Mouse (Mus musculus) limb, embryonic 11.5 days (tissue): ENCODE data around the gene Hdac4. TPM values are rescaled to one million over a fixed set of nuclear protein-coding genes. Genes with fewer than 3 reads are reported as not detected.
A peak's percentile ranks its signal among the peaks of the same experiment; 100 is the strongest.

Experiments used
- ATAC-seq: fragments of 200-750 bp; cut with Nextera tagmentation; 2 replicates; pipeline ENCODE4 v1.8.0; 2017; ENCODE audit warnings: low read depth; ENCODE audit not compliant: insufficient number of reproducible peaks, low FRiP score, low TSS enrichment
- DNase-seq: peaks from one replicate; pipeline ENCODE4 v3.0.0-alpha.2; 2015; ENCODE audit warnings: low spot score
- H3K27ac ChIP-seq: fragments of 300-500 bp; sonication (generic); replicated peaks from 2 replicates; pipeline ENCODE4 v1.5.1; 2014; ENCODE audit warnings: low read depth, mild to moderate bottlenecking, low read length
- H3K27me3 ChIP-seq: fragments of 300-500 bp; sonication (generic); 2 replicates; pipeline ENCODE4 v1.6.1; 2014; ENCODE audit warnings: mild to moderate bottlenecking, low read length, mixed read lengths; ENCODE audit not compliant: control insufficient read depth, insufficient read depth
- H3K36me3 ChIP-seq: fragments of 300-500 bp; sonication (generic); 2 replicates; pipeline ENCODE4 v1.6.1; 2014; ENCODE audit warnings: mild to moderate bottlenecking, low read length, moderate library complexity, mixed read lengths; ENCODE audit not compliant: control insufficient read depth, insufficient read depth
- H3K4me1 ChIP-seq: fragments of 300-500 bp; sonication (generic); 2 replicates; pipeline ENCODE4 v1.6.1; 2014; ENCODE audit warnings: low read length, mixed read lengths; ENCODE audit not compliant: control insufficient read depth, insufficient read depth
- H3K4me2 ChIP-seq: fragments of 300-500 bp; sonication (generic); 2 replicates; pipeline ENCODE4 v1.6.1; 2014; ENCODE audit warnings: low read depth, mild to moderate bottlenecking, moderate library complexity; ENCODE audit not compliant: severe bottlenecking
- H3K4me3 ChIP-seq: fragments of 300-500 bp; sonication (generic); 2 replicates; pipeline ENCODE4 v1.5.1; 2014; ENCODE audit warnings: low read depth, low read length
- H3K9ac ChIP-seq: fragments of 300-500 bp; sonication (generic); 2 replicates; pipeline ENCODE4 v1.6.1; 2014; ENCODE audit warnings: mild to moderate bottlenecking, low read length
- H3K9me3 ChIP-seq: fragments of 300-500 bp; sonication (generic); 2 replicates; pipeline ENCODE4 v1.6.1; 2016; ENCODE audit warnings: low read length; ENCODE audit not compliant: control insufficient read depth
- WGBS: fragments of 180-500 bp; shearing (Covaris S2); extraction: QIAGEN DNeasy Blood & Tissue Kit; methylation state at CpG from one replicate; pipeline ENCODE4 v1.1.7; 2014; 5-methylcytosine and 5-hydroxymethylcytosine counted together
- polyA plus RNA-seq: library from polyadenylated mRNA; unstranded; fragments of >200 nt; fragmentation: Nextera tagmentation; extraction: Ambion mirVana; gene quantifications from 2 replicates; pipeline ENCODE4 v1.2.1, GENCODE M21; 2014

Hdac4 gene
- polyA plus RNA-seq, 1 experiment from 2014 or later, result 24.2 TPM

GRCm38 (mm10) chr1:92180141-92181137 is 15.1 kb downstream of the Hdac4 start:
- ATAC-seq, result peak; percentile 99
- peak; percentile 100 for DNase-seq
- peak overlapping the region; percentile 70 for H3K4me3 ChIP-seq
- peaks cover 17% of the 10 kb centered on the region for H3K4me1 ChIP-seq
- peak overlapping the region; percentile 87 for H3K9ac ChIP-seq
- H3K36me3 ChIP-seq, result no peaks in the 10 kb centered on the region
- no peaks in the 10 kb centered on the region for H3K9me3 ChIP-seq
- peak overlapping the region; percentile 73 for H3K4me2 ChIP-seq
- H3K27ac ChIP-seq, result peak overlapping the region; percentile 97
- WGBS, result under 1% methylated on average over 69 of the region's 97 CpGs
- H3K27me3 ChIP-seq, result no peaks in the 10 kb centered on the region

GRCm38 (mm10) chr1:92179489-92180006 is 16.0 kb downstream of the Hdac4 start:
- WGBS, result under 1% methylated on average over 44 of the region's 61 CpGs
- H3K9ac ChIP-seq, result peak overlapping the region; percentile 87
- peak overlapping the region; percentile 70 for H3K4me3 ChIP-seq
- DNase-seq (peak; percentile 68), ATAC-seq (no peak)
- no peaks in the 10 kb centered on the region for H3K9me3 ChIP-seq
- H3K4me1 ChIP-seq, result peaks cover 17% of the 10 kb centered on the region
- H3K36me3 ChIP-seq, result no peaks in the 10 kb centered on the region
- H3K27ac ChIP-seq, result peak overlapping the region; percentile 92
- no peaks in the 10 kb centered on the region for H3K27me3 ChIP-seq
- peak overlapping the region; percentile 73 for H3K4me2 ChIP-seq

DNA sequence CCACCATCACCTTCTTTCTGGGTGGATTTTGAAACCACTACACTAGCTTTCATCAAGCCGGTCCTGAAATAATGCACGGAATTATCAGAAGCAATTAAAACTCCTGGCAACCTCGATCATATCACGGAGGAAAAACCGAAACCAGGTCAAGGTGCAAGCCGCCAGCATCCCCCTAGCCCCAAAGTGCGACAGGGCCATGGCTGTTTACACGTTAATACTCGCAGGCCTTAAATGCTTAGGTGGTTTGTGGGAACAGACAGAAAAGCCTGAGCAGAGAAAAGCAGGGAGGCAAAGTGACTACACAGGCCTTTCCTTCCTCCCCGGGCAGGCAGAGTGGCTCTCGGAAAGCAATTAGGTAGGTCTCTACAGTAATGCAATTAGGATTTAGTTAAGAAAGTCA is 16.4 kb downstream of the Hdac4 start:
- 6% methylated on average over 11 of the region's 11 CpGs for WGBS
- H3K9me3 ChIP-seq, result no peaks in the 10 kb centered on the region
- H3K27me3 ChIP-seq, result no peaks in the 10 kb centered on the region
- peak; percentile 45 for DNase-seq
- H3K4me2 ChIP-seq, result peak overlapping the region; percentile 73
- H3K4me3 ChIP-seq, result peak overlapping the region; percentile 70
- H3K27ac ChIP-seq, result peak overlapping the region; percentile 39; the same call in 1 of the 2 replicates
- peak overlapping the region; percentile 87 for H3K9ac ChIP-seq
- ATAC-seq, result no peak
- peaks cover 17% of the 10 kb centered on the region for H3K4me1 ChIP-seq
- no peaks in the 10 kb centered on the region for H3K36me3 ChIP-seq

GRCm38 (mm10) chr1:92178021-92178895 is 17.2 kb downstream of the Hdac4 start:
- peak; percentile 69 for DNase-seq
- Histone ChIP-seq H3K4me1 (peaks cover 17% of the 10 kb centered on the region), H3K9ac (no peak overlapping the region)

DNA sequence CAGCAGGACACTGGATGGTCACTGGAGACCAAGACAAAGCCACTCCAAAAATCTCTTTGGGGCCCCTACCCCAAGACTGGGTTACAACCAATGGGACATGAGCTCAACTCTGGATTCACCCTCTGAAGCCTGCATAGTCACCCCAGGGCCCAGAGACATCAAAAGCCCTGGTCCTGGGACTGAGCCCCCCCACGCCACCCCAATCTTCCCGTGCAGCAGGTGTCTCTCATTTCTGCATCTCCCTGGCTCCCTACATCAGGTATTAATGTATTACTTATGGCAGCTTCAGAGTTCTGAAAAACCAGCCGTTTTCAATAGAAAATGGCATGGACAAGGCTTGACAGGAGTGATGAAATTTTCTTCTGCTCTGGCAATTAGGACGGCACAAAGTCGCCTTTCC is 17.9 kb downstream of the Hdac4 start:
- peaks cover 17% of the 10 kb centered on the region for H3K4me1 ChIP-seq
- DNase-seq, result no peak
- H3K36me3 ChIP-seq, result no peaks in the 10 kb centered on the region
- no peak overlapping the region for H3K27ac ChIP-seq
- H3K4me2 ChIP-seq, result no peak overlapping the region
- no peaks in the 10 kb centered on the region for H3K9me3 ChIP-seq
- no peaks in the 10 kb centered on the region for H3K27me3 ChIP-seq
- WGBS, result 49% methylated on average over 5 of the region's 5 CpGs
- no peak overlapping the region for H3K9ac ChIP-seq
- H3K4me3 ChIP-seq, result no peak overlapping the region
- no peak for ATAC-seq

More at GRCm38 (mm10) chr1:92178021-92178895, 17.2 kb downstream of the Hdac4 start:
- H3K36me3 ChIP-seq, result no peaks in the 10 kb centered on the region
- ATAC-seq, result no peak
- no peaks in the 10 kb centered on the region for H3K27me3 ChIP-seq
- peak overlapping the region; percentile 10; the same call in 1 of the 2 replicates for H3K4me3 ChIP-seq
- H3K9me3 ChIP-seq, result no peaks in the 10 kb centered on the region
- H3K27ac ChIP-seq, result 0 out of 2 replicates have a peak overlapping the region, but pooled peaks have one; percentile 10
- 33% methylated on average over 10 of the region's 10 CpGs for WGBS
- H3K4me2 ChIP-seq, result peak overlapping the region; percentile 73

- peaks cover 17% of the 10 kb centered on the region for H3K4me1 ChIP-seq
- H3K4me2 ChIP-seq, result no peak overlapping the region
- no peak for ATAC-seq
Measured at GRCm38 (mm10) chr1:92177196-92177595, 18.3 kb downstream of the Hdac4 start.

DNA sequence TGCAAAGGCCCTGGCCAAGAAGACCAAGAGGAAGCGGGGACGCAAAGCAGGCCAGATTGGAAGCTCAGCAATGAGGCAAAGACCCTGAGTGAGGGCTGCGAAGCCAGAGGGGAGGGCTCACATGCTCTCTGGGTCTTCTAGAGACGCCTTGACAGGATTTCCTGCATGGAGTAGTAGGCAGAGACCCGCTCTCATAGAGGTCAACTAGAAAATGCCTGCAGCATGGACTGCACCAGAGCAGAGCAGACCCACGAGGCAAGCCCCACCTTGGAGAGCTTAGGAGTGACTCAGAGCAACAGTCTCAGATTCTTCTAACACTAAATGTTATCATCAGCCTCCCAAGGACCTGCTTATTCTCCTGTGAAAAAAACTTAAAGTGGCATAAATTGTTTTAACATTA is 20.2 kb downstream of the Hdac4 start:
- H3K27me3 ChIP-seq, result no peaks in the 10 kb centered on the region
- no peak overlapping the region for H3K27ac ChIP-seq
- DNase-seq (no peak), ATAC-seq (no peak)
- H3K36me3 ChIP-seq, result no peaks in the 10 kb centered on the region
- no peak overlapping the region for H3K9ac ChIP-seq
- no peaks in the 10 kb centered on the region for H3K9me3 ChIP-seq
- H3K4me1 ChIP-seq, result peaks cover 17% of the 10 kb centered on the region
- WGBS, result 85% methylated on average over 6 of the region's 6 CpGs
- no peak overlapping the region for H3K4me2 ChIP-seq
- no peak overlapping the region for H3K4me3 ChIP-seq

More at GRCm38 (mm10) chr1:92177196-92177595, 18.3 kb downstream of the Hdac4 start:
- Histone ChIP-seq H3K4me3 (no peak overlapping the region), H3K9me3 (no peaks in the 10 kb centered on the region), H3K27me3 (no peaks in the 10 kb centered on the region), H3K36me3 (no peaks in the 10 kb centered on the region), H3K27ac (no peak overlapping the region), H3K9ac (no peak overlapping the region)
- WGBS, result 74% methylated on average over 3 of the region's 3 CpGs
- DNase-seq, result no peak

GRCm38 (mm10) chr1:92174898-92175255 is 20.6 kb downstream of the Hdac4 start:
- DNase-seq, result no peak
- H3K27ac ChIP-seq, result no peak overlapping the region
- peaks cover 17% of the 10 kb centered on the region for H3K4me1 ChIP-seq
- H3K36me3 ChIP-seq, result no peaks in the 10 kb centered on the region
- 68% methylated on average over 5 of the region's 5 CpGs for WGBS
- no peak for ATAC-seq
- H3K4me3 ChIP-seq, result no peak overlapping the region
- H3K27me3 ChIP-seq, result no peaks in the 10 kb centered on the region
- no peaks in the 10 kb centered on the region for H3K9me3 ChIP-seq
- no peak overlapping the region for H3K4me2 ChIP-seq
- no peak overlapping the region for H3K9ac ChIP-seq
